Mouse (Mus musculus): ENCODE data around the gene Olfr190.

Gene Olfr190

GRCm38 (mm10) chr16:59077905-59078304, at the start of gene Olfr190:
Gene Olfr190 (minus strand): TSS chr16:59078005.
- WGBS = 91% methylated on average over 5 of the region's 5 CpGs

GRCm38 (mm10) chr16:59120969-59121368, 43.2 kb upstream of the Olfr190 start, which contains the start of gene Olfr194:
Gene Olfr194 (minus strand): TSS chr16:59121069.

GRCm38 (mm10) chr16:59111781-59112180, 34.0 kb upstream of the Olfr190 start, which contains the start of gene Olfr193:
Gene Olfr193 (minus strand): TSS chr16:59111881.
- WGBS = 82% methylated on average over 1 of the region's 1 CpGs

DNA sequence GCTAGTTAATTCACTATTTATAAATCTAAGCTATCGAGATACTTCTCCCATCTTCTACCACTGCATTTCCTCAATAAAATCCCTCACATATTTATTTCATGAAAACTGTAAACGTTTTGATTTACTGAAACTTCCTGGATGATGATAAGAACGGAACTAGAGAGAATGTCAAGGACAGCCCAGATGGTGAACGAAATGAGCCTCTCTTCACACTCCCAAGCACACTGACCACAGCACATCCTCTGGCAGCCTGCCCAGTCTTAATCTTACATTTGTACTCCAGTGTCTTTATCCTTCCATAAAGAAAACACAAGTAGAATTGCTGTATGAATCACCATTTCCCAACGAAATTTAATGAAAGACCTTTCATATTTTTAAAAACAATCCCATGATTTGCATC, 30.7 kb upstream of the Olfr190 start:
- WGBS = 47% methylated on average over 5 of the region's 5 CpGs

GRCm38 (mm10) chr16:59105312-59105711, 27.5 kb upstream of the Olfr190 start:
- 87% methylated on average over 2 of the region's 2 CpGs for WGBS

DNA sequence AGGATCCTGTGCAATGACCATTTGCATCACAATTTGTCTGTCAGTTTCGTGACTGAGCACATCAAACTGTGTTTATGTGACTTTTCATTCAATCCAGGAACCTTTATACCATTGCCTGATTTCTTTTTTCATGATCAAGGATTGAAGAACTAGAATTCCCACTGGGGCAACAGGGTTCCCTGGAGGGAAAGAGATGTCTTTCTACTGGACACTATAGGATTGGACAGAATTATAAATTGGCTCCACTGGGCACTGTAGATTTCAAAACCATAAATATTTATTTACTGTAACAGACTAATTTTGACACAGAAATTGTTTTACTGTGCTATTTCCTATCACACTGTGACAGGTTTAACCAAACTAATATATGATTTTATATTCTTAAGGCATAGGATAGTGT, 11.9 kb upstream of the Olfr190 start, which contains the start of gene Olfr191:
Gene Olfr191 (minus strand): TSS at position 101 of the 400 bp plus-strand sequence.
- 57% methylated on average over 1 of the region's 1 CpGs for WGBS

DNA sequence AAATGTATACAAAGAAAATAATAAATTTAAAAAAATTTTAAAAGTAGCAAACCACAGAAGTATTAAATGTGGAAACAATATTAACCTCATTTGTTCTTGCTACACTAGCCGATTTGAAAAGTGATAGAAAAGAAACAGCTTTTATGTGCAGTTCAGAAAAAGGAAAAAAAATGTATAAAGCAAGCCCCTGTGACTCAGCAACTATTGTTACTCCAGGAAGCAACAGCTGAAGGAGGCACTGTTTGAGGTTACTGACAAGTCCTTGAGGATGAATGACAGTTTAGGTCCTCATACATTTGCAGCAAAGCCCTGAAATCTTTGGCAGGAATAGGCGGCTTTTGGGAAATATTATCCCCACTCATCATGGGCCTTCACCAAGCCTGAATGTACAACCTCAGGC, 3.3 kb upstream of the Olfr190 start:
- WGBS = 88% methylated on average over 2 of the region's 2 CpGs

DNA sequence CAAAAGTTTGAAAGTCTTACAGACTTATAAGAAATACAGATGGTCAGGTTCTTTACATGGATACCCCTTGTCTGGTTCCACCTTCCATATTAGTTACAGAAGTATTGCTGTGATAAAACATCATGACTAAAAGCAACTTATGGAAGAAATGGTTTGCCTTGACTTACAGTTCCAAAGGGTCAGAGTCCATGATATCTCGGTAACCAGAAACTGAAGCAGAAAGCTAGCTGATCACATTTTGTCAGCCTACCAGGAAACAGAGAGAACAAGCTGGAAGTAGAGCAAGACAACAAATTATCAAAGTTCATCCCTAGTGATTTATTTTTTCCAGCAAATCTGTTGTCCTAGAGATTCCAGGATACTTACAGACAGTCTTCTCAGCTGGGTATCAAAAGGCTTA, 4.3 kb downstream of the Olfr190 start:
- 87% methylated on average over 1 of the region's 1 CpGs for WGBS

- WGBS = 59% methylated on average over 3 of the region's 3 CpGs
Measured at GRCm38 (mm10) chr16:59062411-59062810, 15.4 kb downstream of the Olfr190 start.

- 91% methylated on average over 2 of the region's 2 CpGs for WGBS
Measured at GRCm38 (mm10) chr16:59049286-59049685, 28.5 kb downstream of the Olfr190 start.

- 81% methylated on average over 1 of the region's 1 CpGs for WGBS
Measured at GRCm38 (mm10) chr16:59048860-59049259, 28.9 kb downstream of the Olfr190 start.

DNA sequence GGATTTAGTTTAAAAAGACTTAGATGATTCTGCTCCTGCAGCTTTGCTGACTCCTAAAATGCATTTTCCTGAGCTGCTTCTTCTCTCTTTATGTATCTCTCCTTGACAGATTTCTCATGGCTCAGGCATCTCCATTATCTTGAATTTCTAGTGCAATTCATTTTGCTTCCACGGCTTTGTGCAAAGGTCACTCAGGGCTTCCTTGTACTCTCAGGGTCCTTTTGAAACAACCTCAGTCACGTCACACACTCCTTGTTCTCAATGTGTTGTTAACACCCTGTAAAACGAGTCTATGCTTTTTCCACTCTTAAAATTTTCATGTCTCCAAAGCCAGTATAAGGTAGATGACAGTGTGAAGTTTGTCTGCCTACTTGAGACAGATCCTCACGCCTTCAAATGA, 30.2 kb downstream of the Olfr190 start:
- whole genome bisulfite sequencing = 73% methylated on average over 4 of the region's 4 CpGs

DNA sequence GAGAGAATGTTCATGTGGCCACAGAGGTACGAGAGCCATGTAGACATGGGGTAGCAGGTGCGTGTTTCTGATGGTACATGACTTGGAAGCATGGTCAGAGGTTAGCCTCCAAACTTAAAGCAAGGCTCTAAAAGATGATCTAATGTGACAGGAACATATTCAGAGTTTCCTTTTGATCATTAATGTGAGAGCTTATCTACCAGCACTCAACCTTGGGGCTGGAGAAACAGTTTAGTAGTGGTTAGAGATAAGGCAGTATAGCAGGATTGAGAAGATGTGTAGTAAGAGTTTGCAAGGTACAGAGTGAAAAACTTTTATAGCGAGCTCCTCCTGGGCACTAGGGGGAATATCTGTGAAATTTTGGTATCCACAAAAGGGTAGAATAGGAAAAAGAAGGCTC, 32.0 kb downstream of the Olfr190 start:
- 86% methylated on average over 3 of the region's 3 CpGs for WGBS

DNA sequence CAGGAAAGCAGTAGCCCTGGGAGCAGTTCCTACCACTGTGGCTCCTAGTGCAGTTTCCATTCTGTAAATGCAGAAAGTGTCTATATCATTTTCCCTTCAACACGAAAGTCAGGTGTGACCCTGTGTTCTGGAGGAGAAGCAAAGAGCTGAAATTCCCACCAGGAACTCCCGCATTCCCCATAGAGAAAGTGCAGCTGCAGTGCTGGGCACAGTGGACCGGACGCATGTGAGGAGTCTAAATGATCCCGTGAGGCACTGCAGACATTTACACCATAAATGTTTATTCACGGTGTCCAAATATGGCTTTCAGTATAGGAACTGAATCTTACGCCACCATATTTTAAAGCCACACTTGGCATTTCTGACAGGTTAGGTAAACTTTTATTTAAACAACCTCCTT, 38.1 kb downstream of the Olfr190 start, which contains the start of gene Olfr187:
Gene Olfr187 (minus strand): TSS at position 58 of the 400 bp plus-strand sequence.
- WGBS = 87% methylated on average over 7 of the region's 7 CpGs

DNA sequence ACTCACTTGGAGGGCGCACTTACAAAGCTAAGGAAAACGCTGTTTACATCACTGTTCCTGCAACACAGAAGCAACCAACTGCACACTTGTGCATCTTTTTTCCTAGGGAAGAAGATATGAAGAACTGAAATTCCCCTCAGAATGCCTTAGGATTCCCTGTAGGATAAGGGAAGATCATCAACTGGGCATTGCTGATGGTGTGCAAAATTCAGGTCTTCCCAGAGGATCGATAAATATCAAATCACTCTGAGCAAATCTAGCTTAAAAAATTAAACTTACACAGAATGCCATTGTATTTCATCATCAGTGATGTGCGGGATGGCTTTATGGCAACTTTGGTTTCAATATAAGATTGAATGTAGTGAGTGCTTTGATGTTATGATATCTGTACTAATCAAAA, 47.6 kb downstream of the Olfr190 start, which contains the start of gene Olfr186:
Gene Olfr186 (minus strand): TSS at position 101 of the 400 bp plus-strand sequence.
- 94% methylated on average over 4 of the region's 4 CpGs for WGBS
